ENCODE assay signal across 8 mouse cellular contexts in genomic region chr10:130363438-130364164, GRCm38 (mm10). TPM values are rescaled to one million over a fixed set of nuclear protein-coding genes. Genes with fewer than 3 reads are reported as not detected.
DNase-seq lines count a peak whose midpoint lies in the region; ATAC-seq and TF ChIP-seq lines count a peak whose summit lies in the region.

No protein-coding gene starts in this region.

- no peaks in the 10 kb centered on the region for H3K27me3 ChIP-seq in cerebellum, adult 2 months (ENCODE audit: control insufficient read depth, insufficient read depth, low read length)
- no peaks in the 10 kb centered on the region for H3K27me3 ChIP-seq in neural tube, embryonic 11.5 days (ENCODE audit: control insufficient read depth, insufficient read depth, low read length)
- H3K27me3 ChIP-seq in hindbrain, embryonic 16.5 days (replicated peaks; ENCODE audit: control insufficient read depth, insufficient read depth, low read length) = no peaks in the 10 kb centered on the region

- no peak overlapping the region for H3K9ac ChIP-seq in neural tube, embryonic 11.5 days (ENCODE audit: low read length)
- H3K9ac ChIP-seq in hindbrain, embryonic 16.5 days (ENCODE audit: low read depth, low read length) = no peak overlapping the region

- no peak for DNase-seq in cerebellum, adult 2 months
- DNase-seq in cerebellum, adult 8-10 months = no peak
- DNase-seq in neural tube, embryonic 11.5 days (ENCODE audit: low spot score) = peak; percentile 18
- no peak for DNase-seq in neural tube, embryonic 10.5 days (ENCODE audit: extremely low spot score, low spot score)
- no peak for DNase-seq in adrenal gland, postnatal 14 days
- DNase-seq in heart, adult 11 months = no peak

- TF ChIP-seq POLR2A in cerebellum, adult 2 months (IDR thresholded peaks at IDR 0.05; ENCODE audit: borderline replicate concordance, insufficient read depth, low read length) = no peak

- no peaks in the 10 kb centered on the region for H3K4me1 ChIP-seq in cerebellum, adult 2 months (ENCODE audit: control insufficient read depth, insufficient read depth, low read length)
- no peaks in the 10 kb centered on the region for H3K4me1 ChIP-seq in neural tube, embryonic 11.5 days (ENCODE audit: control insufficient read depth, insufficient read depth, low read length)
- no peaks in the 10 kb centered on the region for H3K4me1 ChIP-seq in hindbrain, embryonic 16.5 days (ENCODE audit: control insufficient read depth, insufficient read depth, low read depth, low read length)

- H3K9me3 ChIP-seq in neural tube, embryonic 11.5 days (ENCODE audit: control insufficient read depth, low read length) = no peaks in the 10 kb centered on the region
- H3K9me3 ChIP-seq in hindbrain, embryonic 16.5 days (ENCODE audit: control insufficient read depth, low read length) = no peaks in the 10 kb centered on the region

- H3K4me3 ChIP-seq in cerebellum, adult 2 months (replicated peaks; ENCODE audit: insufficient read depth, low read depth, low read length) = no peak overlapping the region
- H3K4me3 ChIP-seq in neural tube, embryonic 11.5 days (ENCODE audit: low read depth, low read length) = no peak overlapping the region
- H3K4me3 ChIP-seq in hindbrain, embryonic 16.5 days (ENCODE audit: low read length) = no peak overlapping the region

- no peak overlapping the region for H3K4me2 ChIP-seq in neural tube, embryonic 11.5 days (ENCODE audit: low read depth)
- no peak overlapping the region for H3K4me2 ChIP-seq in hindbrain, embryonic 16.5 days (ENCODE audit: low read length)

- WGBS in cerebellum, adult 2 months = 54% methylated on average over 2 of the region's 2 CpGs
- WGBS in neural tube, embryonic 11.5 days = 62% methylated on average over 2 of the region's 2 CpGs
- WGBS in hindbrain, embryonic 16.5 days = 61% methylated on average over 2 of the region's 2 CpGs

- peak; percentile 71 for ATAC-seq in neural tube, embryonic 11.5 days (ENCODE audit: insufficient read depth, low FRiP score, low TSS enrichment)
- peak; percentile 85 for ATAC-seq in hindbrain, embryonic 16.5 days
- peak; percentile 48; the same call in 1 of the 2 replicates for ATAC-seq in neutrophil, adult 5-6 weeks (ENCODE audit: extremely low read depth, insufficient number of reproducible peaks, low FRiP score, poor library complexity, severe bottlenecking)

- TF ChIP-seq CTCF in cerebellum, adult 2 months (IDR thresholded peaks at IDR 0.05; ENCODE audit: borderline replicate concordance, insufficient read depth, low read depth, low read length) = peak; percentile 38; the same call in 1 of the 2 replicates

- H3K36me3 ChIP-seq in neural tube, embryonic 11.5 days (ENCODE audit: control insufficient read depth, insufficient read depth, low read length) = no peaks in the 10 kb centered on the region
- H3K36me3 ChIP-seq in hindbrain, embryonic 16.5 days (ENCODE audit: control insufficient read depth, insufficient read depth, low read length) = no peaks in the 10 kb centered on the region

- no peak overlapping the region for H3K27ac ChIP-seq in cerebellum, adult 2 months (ENCODE audit: insufficient read depth, low read length)
- no peak overlapping the region for H3K27ac ChIP-seq in neural tube, embryonic 11.5 days (ENCODE audit: low read depth, low read length)
- no peak overlapping the region for H3K27ac ChIP-seq in hindbrain, embryonic 16.5 days (ENCODE audit: low read depth, low read length)

RNA-seq across cellular contexts. Expression of gene Vmn2r84, which starts 30.5 kb away (rescaled TPM):
- 0.16 and 0.23 TPM in 2 replicates for polyA plus RNA-seq in cerebellum, adult 2 months (2012; rRNA removed)
- not detected in 2 replicates for polyA plus RNA-seq in neural tube, embryonic 11.5 days (2014; fragmentation: Nextera tagmentation; extraction: Ambion mirVana)
- polyA plus RNA-seq in hindbrain, embryonic 16.5 days (2015; fragmentation: Nextera tagmentation; extraction: Ambion mirVana) = 0.01 and 0.03 TPM in 2 replicates
- total RNA-seq in neutrophil, adult 5-6 weeks (2017) = 0.12 TPM in 2 replicates
- not detected in 2 replicates for total RNA-seq in adrenal gland, postnatal 14 days (2021)

RNA-seq across cellular contexts. Expression of gene Tespa1, which starts 40.9 kb away (rescaled TPM):
- polyA plus RNA-seq in cerebellum, adult 2 months (2012; rRNA removed) = 0.06 and 0.11 TPM in 2 replicates
- 0.28 and 0.41 TPM in 2 replicates for polyA plus RNA-seq in neural tube, embryonic 11.5 days (2014; fragmentation: Nextera tagmentation; extraction: Ambion mirVana)
- polyA plus RNA-seq in hindbrain, embryonic 16.5 days (2015; fragmentation: Nextera tagmentation; extraction: Ambion mirVana) = 0.09 TPM in 1 of 2 replicates, not detected in the other
- total RNA-seq in neutrophil, adult 5-6 weeks (2017) = 70.0 and 70.5 TPM in 2 replicates
- total RNA-seq in adrenal gland, postnatal 14 days (2021) = 1.1 and 6.3 TPM in 2 replicates
